Mouse (Mus musculus): ENCODE measurements around the gene Psme4. TPM values are rescaled to one million over a fixed set of nuclear protein-coding genes. Genes with fewer than 3 reads are reported as not detected.

The Psme4 gene
- polyA plus RNA-seq (2014; fragmentation: Nextera tagmentation; extraction: Ambion mirVana): 19.0 and 26.6 TPM in 2 replicates

DNA sequence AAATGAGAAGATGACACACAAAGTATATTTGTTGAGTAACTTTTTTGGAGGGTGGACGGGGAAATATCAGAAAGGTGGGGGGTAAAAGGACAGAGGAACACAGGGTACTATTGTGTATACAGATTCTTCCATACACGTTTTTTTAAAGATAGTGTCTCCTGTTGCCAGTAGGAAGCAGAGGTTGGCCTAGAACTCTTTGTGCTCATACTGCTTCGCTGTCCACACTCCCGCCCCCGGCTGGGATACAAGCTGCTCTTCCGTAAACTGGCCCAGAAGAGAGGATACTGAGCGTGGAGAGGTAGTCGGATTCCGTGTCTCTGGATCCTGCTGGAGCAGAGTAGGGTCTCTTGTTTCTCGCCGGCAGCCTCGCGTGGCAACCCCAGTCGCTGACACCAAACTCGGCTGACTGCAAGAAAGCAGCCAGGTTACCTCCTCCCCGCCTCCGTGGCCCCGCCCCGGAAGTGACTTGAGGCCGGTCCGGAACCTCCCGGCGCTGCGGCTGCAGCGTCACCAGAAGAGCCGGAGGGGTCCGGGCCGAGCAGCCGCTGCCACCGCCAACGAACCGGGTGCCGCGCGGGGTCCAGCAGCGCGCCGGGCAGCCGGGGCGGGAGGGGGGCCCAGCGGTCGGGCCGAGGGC lies at the start of gene Psme4:
Gene Psme4 (plus strand): TSS at position 460 of the 637 bp plus-strand sequence.
- Histone ChIP-seq H3K4me3 (replicated peaks; ENCODE audit: low read length) (peak within 1 kb of the TSS; percentile 98), H3K36me3 (replicated peaks; ENCODE audit: control insufficient read depth, insufficient read depth) (no peaks in the 10 kb centered on the region), H3K27me3 (ENCODE audit: control insufficient read depth, insufficient read depth, low read length) (no peaks in the 10 kb centered on the region), H3K9ac (peak within 1 kb of the TSS; percentile 99), H3K27ac (peak within 1 kb of the TSS; percentile 95), H3K9me3 (ENCODE audit: control insufficient read depth, low read length) (no peaks in the 10 kb centered on the region), H3K4me1 (replicated peaks; ENCODE audit: control insufficient read depth, insufficient read depth, low read length) (peaks cover 27% of the 10 kb centered on the region), H3K4me2 (replicated peaks) (peak within 1 kb of the TSS; percentile 88)
- DNase-seq (ENCODE audit: low spot score) (peak; percentile 94), ATAC-seq (ENCODE audit: low FRiP score) (peak; percentile 98)
- WGBS: 3% methylated on average over 35 of the region's 43 CpGs

- Histone ChIP-seq H3K27ac (no peak overlapping the region), H3K9ac (no peak overlapping the region), H3K9me3 (ENCODE audit: control insufficient read depth, low read length) (no peaks in the 10 kb centered on the region), H3K4me2 (replicated peaks) (no peak overlapping the region), H3K36me3 (replicated peaks; ENCODE audit: control insufficient read depth, insufficient read depth) (no peaks in the 10 kb centered on the region), H3K4me1 (replicated peaks; ENCODE audit: control insufficient read depth, insufficient read depth, low read length) (no peaks in the 10 kb centered on the region), H3K4me3 (replicated peaks; ENCODE audit: low read length) (no peak overlapping the region), H3K27me3 (ENCODE audit: control insufficient read depth, insufficient read depth, low read length) (no peaks in the 10 kb centered on the region)
- ATAC-seq (ENCODE audit: low FRiP score) (no peak), DNase-seq (ENCODE audit: low spot score) (no peak)
- 62% methylated on average over 5 of the region's 5 CpGs for WGBS
These were observed 48.1 kb upstream of the Psme4 start for GRCm38 (mm10) chr11:30723438-30723837.

GRCm38 (mm10) chr11:30730721-30731120 lies 40.8 kb upstream of the Psme4 start:
- Histone ChIP-seq H3K4me2 (replicated peaks) (no peak overlapping the region), H3K4me3 (replicated peaks; ENCODE audit: low read length) (no peak overlapping the region), H3K9me3 (ENCODE audit: control insufficient read depth, low read length) (no peaks in the 10 kb centered on the region), H3K27me3 (ENCODE audit: control insufficient read depth, insufficient read depth, low read length) (no peaks in the 10 kb centered on the region), H3K4me1 (replicated peaks; ENCODE audit: control insufficient read depth, insufficient read depth, low read length) (no peaks in the 10 kb centered on the region), H3K36me3 (replicated peaks; ENCODE audit: control insufficient read depth, insufficient read depth) (no peaks in the 10 kb centered on the region), H3K9ac (no peak overlapping the region), H3K27ac (no peak overlapping the region)
- ATAC-seq (ENCODE audit: low FRiP score) (no peak), DNase-seq (ENCODE audit: low spot score) (no peak)

GRCm38 (mm10) chr11:30733376-30733775 lies 38.1 kb upstream of the Psme4 start:
- Histone ChIP-seq H3K9ac (no peak overlapping the region), H3K27ac (no peak overlapping the region), H3K4me1 (replicated peaks; ENCODE audit: control insufficient read depth, insufficient read depth, low read length) (no peaks in the 10 kb centered on the region), H3K9me3 (ENCODE audit: control insufficient read depth, low read length) (no peaks in the 10 kb centered on the region), H3K4me3 (replicated peaks; ENCODE audit: low read length) (no peak overlapping the region), H3K27me3 (ENCODE audit: control insufficient read depth, insufficient read depth, low read length) (no peaks in the 10 kb centered on the region), H3K4me2 (replicated peaks) (no peak overlapping the region), H3K36me3 (replicated peaks; ENCODE audit: control insufficient read depth, insufficient read depth) (no peaks in the 10 kb centered on the region)
- no peak for DNase-seq (ENCODE audit: low spot score)
- no peak for ATAC-seq (ENCODE audit: low FRiP score)

GRCm38 (mm10) chr11:30743991-30744390 lies 27.5 kb upstream of the Psme4 start:
- H3K9me3 ChIP-seq (ENCODE audit: control insufficient read depth, low read length): no peaks in the 10 kb centered on the region
- H3K4me2 ChIP-seq (replicated peaks): no peak overlapping the region
- H3K27me3 ChIP-seq (ENCODE audit: control insufficient read depth, insufficient read depth, low read length): no peaks in the 10 kb centered on the region
- no peak overlapping the region for H3K27ac ChIP-seq
- no peaks in the 10 kb centered on the region for H3K4me1 ChIP-seq (replicated peaks; ENCODE audit: control insufficient read depth, insufficient read depth, low read length)
- ATAC-seq (ENCODE audit: low FRiP score) (no peak), DNase-seq (ENCODE audit: low spot score) (no peak)
- no peaks in the 10 kb centered on the region for H3K36me3 ChIP-seq (replicated peaks; ENCODE audit: control insufficient read depth, insufficient read depth)
- H3K4me3 ChIP-seq (replicated peaks; ENCODE audit: low read length): no peak overlapping the region
- H3K9ac ChIP-seq: no peak overlapping the region

DNA sequence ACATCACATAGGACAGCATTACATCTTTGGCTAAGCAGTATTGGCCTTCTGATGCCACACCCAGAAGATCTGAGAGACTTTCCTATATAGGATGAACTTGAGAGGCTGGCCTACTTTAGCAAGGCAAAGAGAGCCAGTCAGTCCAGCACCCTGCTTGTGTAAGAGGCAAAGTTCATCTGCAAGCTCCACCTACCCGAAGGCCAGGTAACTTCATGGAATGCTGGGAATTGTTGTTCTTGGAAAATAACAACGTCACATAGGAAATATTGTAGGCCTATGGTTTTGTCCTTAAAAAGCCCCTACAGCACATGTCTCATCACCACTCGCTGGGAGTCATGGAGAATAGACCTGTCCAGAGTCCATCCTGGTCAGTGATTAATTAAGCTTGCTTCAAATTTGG lies 22.6 kb upstream of the Psme4 start:
- no peak for DNase-seq (ENCODE audit: low spot score)
- H3K36me3 ChIP-seq (replicated peaks; ENCODE audit: control insufficient read depth, insufficient read depth): no peaks in the 10 kb centered on the region
- no peak for ATAC-seq (ENCODE audit: low FRiP score)
- WGBS: 92% methylated on average over 3 of the region's 3 CpGs
- H3K9me3 ChIP-seq (ENCODE audit: control insufficient read depth, low read length): no peaks in the 10 kb centered on the region
- H3K27ac ChIP-seq: no peak overlapping the region
- no peaks in the 10 kb centered on the region for H3K27me3 ChIP-seq (ENCODE audit: control insufficient read depth, insufficient read depth, low read length)
- H3K4me3 ChIP-seq (replicated peaks; ENCODE audit: low read length): no peak overlapping the region
- H3K4me1 ChIP-seq (replicated peaks; ENCODE audit: control insufficient read depth, insufficient read depth, low read length): no peaks in the 10 kb centered on the region
- no peak overlapping the region for H3K4me2 ChIP-seq (replicated peaks)
- H3K9ac ChIP-seq: no peak overlapping the region

GRCm38 (mm10) chr11:30749587-30749986 lies 21.9 kb upstream of the Psme4 start:
- no peaks in the 10 kb centered on the region for H3K36me3 ChIP-seq (replicated peaks; ENCODE audit: control insufficient read depth, insufficient read depth)
- ATAC-seq (ENCODE audit: low FRiP score) (no peak), DNase-seq (ENCODE audit: low spot score) (no peak)
- no peak overlapping the region for H3K27ac ChIP-seq
- H3K9ac ChIP-seq: no peak overlapping the region
- 18% methylated on average over 3 of the region's 3 CpGs for WGBS
- no peak overlapping the region for H3K4me3 ChIP-seq (replicated peaks; ENCODE audit: low read length)
- no peaks in the 10 kb centered on the region for H3K4me1 ChIP-seq (replicated peaks; ENCODE audit: control insufficient read depth, insufficient read depth, low read length)
- H3K4me2 ChIP-seq (replicated peaks): no peak overlapping the region
- no peaks in the 10 kb centered on the region for H3K27me3 ChIP-seq (ENCODE audit: control insufficient read depth, insufficient read depth, low read length)
- H3K9me3 ChIP-seq (ENCODE audit: control insufficient read depth, low read length): no peaks in the 10 kb centered on the region

GRCm38 (mm10) chr11:30750039-30750823 lies 21.3 kb upstream of the Psme4 start:
- no peaks in the 10 kb centered on the region for H3K36me3 ChIP-seq (replicated peaks; ENCODE audit: control insufficient read depth, insufficient read depth)
- H3K4me2 ChIP-seq (replicated peaks): no peak overlapping the region
- DNase-seq (ENCODE audit: low spot score) (no peak), ATAC-seq (ENCODE audit: low FRiP score) (peak; percentile 63; the same call in 1 of the 2 replicates)
- H3K27ac ChIP-seq: no peak overlapping the region
- no peaks in the 10 kb centered on the region for H3K27me3 ChIP-seq (ENCODE audit: control insufficient read depth, insufficient read depth, low read length)
- no peak overlapping the region for H3K4me3 ChIP-seq (replicated peaks; ENCODE audit: low read length)
- 33% methylated on average over 3 of the region's 3 CpGs for WGBS
- H3K9ac ChIP-seq: no peak overlapping the region
- H3K4me1 ChIP-seq (replicated peaks; ENCODE audit: control insufficient read depth, insufficient read depth, low read length): 0 out of 2 replicates have a peak, but pooled peaks cover under 1% of the 10 kb centered on the region
- H3K9me3 ChIP-seq (ENCODE audit: control insufficient read depth, low read length): no peaks in the 10 kb centered on the region

DNA sequence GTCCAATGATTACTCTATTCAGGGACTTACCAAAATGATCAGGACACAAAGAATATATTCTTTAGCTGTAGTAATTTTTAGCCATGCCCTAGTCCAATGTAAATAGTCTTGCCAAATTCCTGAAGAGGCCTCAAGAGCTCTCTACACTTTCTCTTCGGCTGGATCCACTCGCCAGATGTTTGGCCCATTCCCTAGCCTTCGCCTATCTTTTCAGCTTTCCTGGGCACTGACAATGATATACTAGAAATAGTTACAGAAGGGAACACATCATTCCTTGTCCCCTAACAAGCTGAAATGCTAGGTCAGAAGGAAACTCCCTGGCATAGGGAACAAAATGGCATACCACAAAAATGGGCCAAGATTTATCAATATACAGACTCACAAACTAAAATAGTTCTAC lies 18.6 kb upstream of the Psme4 start:
- ATAC-seq (ENCODE audit: low FRiP score) (no peak), DNase-seq (ENCODE audit: low spot score) (no peak)
- H3K27me3 ChIP-seq (ENCODE audit: control insufficient read depth, insufficient read depth, low read length): peaks cover 6% of the 10 kb centered on the region; the same call in 1 of the 2 replicates
- H3K4me3 ChIP-seq (replicated peaks; ENCODE audit: low read length): no peak overlapping the region
- 85% methylated on average over 3 of the region's 3 CpGs for WGBS
- H3K9me3 ChIP-seq (ENCODE audit: control insufficient read depth, low read length): no peaks in the 10 kb centered on the region
- 0 out of 2 replicates have a peak, but pooled peaks cover 2% of the 10 kb centered on the region for H3K4me1 ChIP-seq (replicated peaks; ENCODE audit: control insufficient read depth, insufficient read depth, low read length)
- no peak overlapping the region for H3K9ac ChIP-seq
- no peak overlapping the region for H3K27ac ChIP-seq
- no peak overlapping the region for H3K4me2 ChIP-seq (replicated peaks)
- no peaks in the 10 kb centered on the region for H3K36me3 ChIP-seq (replicated peaks; ENCODE audit: control insufficient read depth, insufficient read depth)
